Mouse (Mus musculus): Measurements from ENCODE around the gene Hist1h1c. TPM values are rescaled to one million over a fixed set of nuclear protein-coding genes. Genes with fewer than 3 reads are reported as not detected.
"Not testable (repeated sequence)": the region's sequence is repeated elsewhere in the genome, so short reads cannot be mapped to it uniquely, and the experiment has no call there.

Hist1h1c gene
- polyA plus RNA-seq, 1 experiment from 2014 or later: 30.8 TPM

- H3K27ac ChIP-seq (ENCODE audit: low read depth): peak overlapping the region; percentile 98
- H3K4me3 ChIP-seq (ENCODE audit: low read depth, low read length): peak overlapping the region; percentile 57
- H3K4me2 ChIP-seq (ENCODE audit: low read length): peak overlapping the region; percentile 91
- H3K9ac ChIP-seq (ENCODE audit: low read length): peak overlapping the region; percentile 74
- peaks cover 17% of the 10 kb centered on the region for H3K4me1 ChIP-seq (replicated peaks; ENCODE audit: control insufficient read depth, insufficient read depth, low read length)
- ATAC-seq (replicated peaks; ENCODE audit: low FRiP score, low TSS enrichment, low read depth) (no peak), DNase-seq (ENCODE audit: low spot score) (no peak)
- 63% methylated on average over 1 of the region's 1 CpGs for WGBS
- no peaks in the 10 kb centered on the region for H3K27me3 ChIP-seq (replicated peaks; ENCODE audit: control insufficient read depth, insufficient read depth, low read length)
- H3K36me3 ChIP-seq (ENCODE audit: control insufficient read depth, insufficient read depth, low read length): no peaks in the 10 kb centered on the region
- H3K9me3 ChIP-seq (ENCODE audit: control insufficient read depth, low read length): no peaks in the 10 kb centered on the region
Observed at GRCm38 (mm10) chr13:23759916-23760239, 21.3 kb downstream of the Hist1h1c start.

- DNase-seq (ENCODE audit: low spot score) (peak; percentile 68), ATAC-seq (replicated peaks; ENCODE audit: low FRiP score, low TSS enrichment, low read depth) (peak; percentile 6)
- no peaks in the 10 kb centered on the region for H3K27me3 ChIP-seq (replicated peaks; ENCODE audit: control insufficient read depth, insufficient read depth, low read length)
- peak overlapping the region; percentile 74 for H3K9ac ChIP-seq (ENCODE audit: low read length)
- WGBS: 2% methylated on average over 20 of the region's 27 CpGs
- no peaks in the 10 kb centered on the region for H3K9me3 ChIP-seq (ENCODE audit: control insufficient read depth, low read length)
- peaks cover 17% of the 10 kb centered on the region for H3K4me1 ChIP-seq (replicated peaks; ENCODE audit: control insufficient read depth, insufficient read depth, low read length)
- no peaks in the 10 kb centered on the region for H3K36me3 ChIP-seq (ENCODE audit: control insufficient read depth, insufficient read depth, low read length)
- peak overlapping the region; percentile 91 for H3K4me2 ChIP-seq (ENCODE audit: low read length)
- peak overlapping the region; percentile 57 for H3K4me3 ChIP-seq (ENCODE audit: low read depth, low read length)
- peak overlapping the region; percentile 98 for H3K27ac ChIP-seq (ENCODE audit: low read depth)
Observed at GRCm38 (mm10) chr13:23760240-23760971, 21.8 kb downstream of the Hist1h1c start.

DNA sequence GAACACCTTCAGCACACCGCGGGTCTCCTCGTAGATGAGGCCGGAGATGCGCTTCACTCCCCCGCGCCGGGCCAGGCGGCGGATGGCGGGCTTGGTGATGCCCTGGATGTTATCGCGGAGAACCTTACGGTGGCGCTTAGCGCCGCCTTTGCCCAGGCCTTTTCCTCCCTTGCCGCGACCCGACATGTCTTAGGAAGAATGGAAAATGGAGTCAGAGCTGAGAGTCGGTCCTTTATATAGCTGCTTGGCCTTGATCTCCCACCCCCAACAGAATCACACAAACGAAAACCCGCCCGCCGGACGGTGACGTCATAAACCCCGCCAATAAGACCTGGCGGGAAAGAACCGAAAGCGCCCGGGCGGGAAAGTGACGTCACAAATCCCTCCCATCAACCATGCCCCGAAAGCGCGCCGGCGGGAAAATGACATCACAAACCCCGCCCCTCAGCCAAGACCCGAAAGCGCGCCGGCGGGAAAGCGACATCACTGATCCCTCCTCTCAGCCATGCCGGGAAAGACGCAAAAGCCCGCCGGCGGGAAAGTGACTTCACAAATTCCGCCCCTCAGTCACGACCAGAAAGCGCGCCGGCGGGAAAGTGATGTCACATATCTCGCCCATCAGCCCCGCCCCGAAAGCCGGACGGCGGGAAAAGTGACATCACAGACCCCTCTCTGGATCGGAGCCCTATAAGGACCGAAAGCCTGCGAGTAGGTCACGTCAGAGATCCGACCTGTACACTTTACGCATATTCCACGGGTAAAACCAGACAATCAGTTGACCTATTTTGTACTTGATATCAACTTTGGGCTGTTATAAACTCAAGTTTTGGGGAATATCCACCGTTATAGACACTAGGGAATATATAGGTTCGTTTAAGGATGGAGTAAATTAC lies 22.6 kb downstream of the Hist1h1c start, which contains the start of gene Hist1h4a:
TSS of gene Hist1h4a (minus strand) at position 259 of the 893 bp plus-strand sequence.
- under 1% methylated on average over 61 of the region's 72 CpGs for WGBS
- H3K9me3 ChIP-seq (ENCODE audit: control insufficient read depth, low read length): no peaks in the 10 kb centered on the region
- no peaks in the 10 kb centered on the region for H3K27me3 ChIP-seq (replicated peaks; ENCODE audit: control insufficient read depth, insufficient read depth, low read length)
- H3K36me3 ChIP-seq (ENCODE audit: control insufficient read depth, insufficient read depth, low read length): no peaks in the 10 kb centered on the region
- H3K4me2 ChIP-seq (ENCODE audit: low read length): peak within 1 kb of the TSS; percentile 91
- H3K4me1 ChIP-seq (replicated peaks; ENCODE audit: control insufficient read depth, insufficient read depth, low read length): peaks cover 17% of the 10 kb centered on the region
- ATAC-seq (replicated peaks; ENCODE audit: low FRiP score, low TSS enrichment, low read depth): peak; percentile 73
- DNase-seq (ENCODE audit: low spot score): peak; percentile 100
- peak within 1 kb of the TSS; percentile 84 for H3K9ac ChIP-seq (ENCODE audit: low read length)
- H3K27ac ChIP-seq (ENCODE audit: low read depth): peak within 1 kb of the TSS; percentile 98
- peak within 1 kb of the TSS; percentile 57 for H3K4me3 ChIP-seq (ENCODE audit: low read depth, low read length)

DNA sequence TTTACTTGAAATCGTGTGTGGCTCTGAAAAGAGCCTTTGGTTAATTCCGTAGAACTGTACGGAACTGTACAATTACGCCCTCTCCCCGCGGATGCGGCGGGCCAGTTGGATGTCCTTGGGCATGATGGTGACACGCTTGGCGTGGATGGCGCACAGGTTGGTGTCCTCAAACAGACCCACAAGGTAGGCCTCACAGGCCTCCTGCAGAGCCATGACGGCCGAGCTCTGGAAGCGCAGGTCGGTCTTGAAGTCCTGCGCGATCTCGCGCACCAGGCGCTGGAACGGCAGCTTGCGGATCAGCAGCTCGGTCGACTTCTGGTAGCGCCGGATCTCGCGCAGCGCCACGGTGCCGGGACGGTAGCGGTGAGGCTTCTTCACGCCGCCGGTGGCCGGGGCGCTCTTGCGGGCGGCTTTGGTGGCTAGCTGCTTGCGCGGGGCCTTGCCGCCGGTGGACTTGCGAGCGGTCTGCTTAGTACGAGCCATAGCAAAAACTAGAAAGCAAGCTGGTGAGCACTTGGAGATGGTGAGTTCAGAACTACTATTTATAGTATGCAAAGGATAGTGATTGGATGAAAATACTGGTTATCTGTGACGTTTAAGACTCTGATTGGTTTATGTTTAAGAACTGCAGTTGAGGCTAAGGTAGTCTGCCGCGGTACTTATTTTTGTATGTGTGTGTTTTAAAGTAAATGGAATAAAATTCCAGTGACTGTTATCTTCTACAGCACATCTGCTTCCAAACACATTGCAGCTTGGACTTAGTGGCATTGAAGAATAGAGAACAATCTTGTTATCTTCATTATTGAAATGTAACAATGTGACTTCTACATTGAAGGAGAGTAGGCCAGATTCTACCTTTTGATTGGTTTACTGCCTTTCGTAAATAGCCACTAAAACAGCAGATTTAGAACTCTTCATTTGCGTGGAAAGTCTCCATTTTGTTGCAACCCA lies 23.5 kb downstream of the Hist1h1c start, which contains the start of gene Hist1h3a:
TSS of gene Hist1h3a (minus strand) at position 516 of the 951 bp plus-strand sequence.
- under 1% methylated on average over 26 of the region's 52 CpGs for WGBS
- Histone ChIP-seq H3K27ac (ENCODE audit: low read depth) (peak within 1 kb of the TSS; percentile 98), H3K9ac (ENCODE audit: low read length) (peak within 1 kb of the TSS; percentile 84), H3K4me3 (ENCODE audit: low read depth, low read length) (peak within 1 kb of the TSS; percentile 57), H3K4me1 (replicated peaks; ENCODE audit: control insufficient read depth, insufficient read depth, low read length) (peaks cover 17% of the 10 kb centered on the region), H3K4me2 (ENCODE audit: low read length) (peak within 1 kb of the TSS; percentile 91)
- ATAC-seq (replicated peaks; ENCODE audit: low FRiP score, low TSS enrichment, low read depth): peak; percentile 68
- not testable (repeated sequence) for H3K27me3 ChIP-seq (replicated peaks; ENCODE audit: control insufficient read depth, insufficient read depth, low read length); H3K36me3 ChIP-seq (ENCODE audit: control insufficient read depth, insufficient read depth, low read length); H3K9me3 ChIP-seq (ENCODE audit: control insufficient read depth, low read length)
- DNase-seq (ENCODE audit: low spot score): peak; percentile 78

- peak overlapping the region; percentile 54 for H3K9ac ChIP-seq (ENCODE audit: low read length)
- H3K9me3 ChIP-seq (ENCODE audit: control insufficient read depth, low read length): no peaks in the 10 kb centered on the region
- peaks cover 13% of the 10 kb centered on the region for H3K4me1 ChIP-seq (replicated peaks; ENCODE audit: control insufficient read depth, insufficient read depth, low read length)
- DNase-seq (ENCODE audit: low spot score) (no peak), ATAC-seq (replicated peaks; ENCODE audit: low FRiP score, low TSS enrichment, low read depth) (no peak)
- 2% methylated on average over 10 of the region's 10 CpGs for WGBS
- no peaks in the 10 kb centered on the region for H3K36me3 ChIP-seq (ENCODE audit: control insufficient read depth, insufficient read depth, low read length)
- H3K4me2 ChIP-seq (ENCODE audit: low read length): peak overlapping the region; percentile 91
- peak overlapping the region; percentile 57 for H3K4me3 ChIP-seq (ENCODE audit: low read depth, low read length)
- no peaks in the 10 kb centered on the region for H3K27me3 ChIP-seq (replicated peaks; ENCODE audit: control insufficient read depth, insufficient read depth, low read length)
- peak overlapping the region; percentile 98 for H3K27ac ChIP-seq (ENCODE audit: low read depth)
Observed at GRCm38 (mm10) chr13:23763242-23763585, 24.6 kb downstream of the Hist1h1c start.

- Histone ChIP-seq H3K9me3 (ENCODE audit: control insufficient read depth, low read length) (no peaks in the 10 kb centered on the region), H3K4me2 (ENCODE audit: low read length) (peak within 1 kb of the TSS; percentile 91), H3K27me3 (replicated peaks; ENCODE audit: control insufficient read depth, insufficient read depth, low read length) (no peaks in the 10 kb centered on the region), H3K9ac (ENCODE audit: low read length) (peak within 1 kb of the TSS; percentile 70), H3K27ac (ENCODE audit: low read depth) (peak within 1 kb of the TSS; percentile 98), H3K4me1 (replicated peaks; ENCODE audit: control insufficient read depth, insufficient read depth, low read length) (peaks cover 13% of the 10 kb centered on the region), H3K4me3 (ENCODE audit: low read depth, low read length) (peak within 1 kb of the TSS; percentile 57), H3K36me3 (ENCODE audit: control insufficient read depth, insufficient read depth, low read length) (no peaks in the 10 kb centered on the region)
- ATAC-seq (replicated peaks; ENCODE audit: low FRiP score, low TSS enrichment, low read depth): peak; percentile 57
- WGBS: 4% methylated on average over 34 of the region's 34 CpGs
- DNase-seq (ENCODE audit: low spot score): peak; percentile 97
Observed at GRCm38 (mm10) chr13:23763586-23764323, 25.1 kb downstream of the Hist1h1c start, which contains the start of gene Hist1h1a. Gene Hist1h1a (plus strand): TSS chr13:23763666.

GRCm38 (mm10) chr13:23764324-23765171 lies 25.9 kb downstream of the Hist1h1c start:
- no peak for ATAC-seq (replicated peaks; ENCODE audit: low FRiP score, low TSS enrichment, low read depth)

More at GRCm38 (mm10) chr13:23764324-23765171, 25.9 kb downstream of the Hist1h1c start:
- H3K27ac ChIP-seq (ENCODE audit: low read depth): peak overlapping the region; percentile 98
- DNase-seq (ENCODE audit: low spot score): no peak
- H3K9ac ChIP-seq (ENCODE audit: low read length): peak overlapping the region; percentile 70
- H3K4me1 ChIP-seq (replicated peaks; ENCODE audit: control insufficient read depth, insufficient read depth, low read length): peaks cover 13% of the 10 kb centered on the region
- peak overlapping the region; percentile 57 for H3K4me3 ChIP-seq (ENCODE audit: low read depth, low read length)
- no peaks in the 10 kb centered on the region for H3K27me3 ChIP-seq (replicated peaks; ENCODE audit: control insufficient read depth, insufficient read depth, low read length)
- no peaks in the 10 kb centered on the region for H3K36me3 ChIP-seq (ENCODE audit: control insufficient read depth, insufficient read depth, low read length)
- H3K4me2 ChIP-seq (ENCODE audit: low read length): peak overlapping the region; percentile 91
- no peaks in the 10 kb centered on the region for H3K9me3 ChIP-seq (ENCODE audit: control insufficient read depth, low read length)
- WGBS: 38% methylated on average over 12 of the region's 12 CpGs
